Mouse (Mus musculus) liver, postnatal 0 days (tissue): ENCODE data around the gene Bdnf.

ENCODE experiments used
- CTCF ChIP-seq: sonication (generic); IDR thresholded peaks from 2 replicates; pipeline ENCODE4 v1.5.1; 2016; ENCODE audit warnings: antibody characterized with exemption, low read depth
- EP300 ChIP-seq: IDR thresholded peaks from 2 replicates; pipeline ENCODE4 v1.6.1; 2016; ENCODE audit warnings: antibody characterized with exemption, low read depth, mild to moderate bottlenecking

DNA sequence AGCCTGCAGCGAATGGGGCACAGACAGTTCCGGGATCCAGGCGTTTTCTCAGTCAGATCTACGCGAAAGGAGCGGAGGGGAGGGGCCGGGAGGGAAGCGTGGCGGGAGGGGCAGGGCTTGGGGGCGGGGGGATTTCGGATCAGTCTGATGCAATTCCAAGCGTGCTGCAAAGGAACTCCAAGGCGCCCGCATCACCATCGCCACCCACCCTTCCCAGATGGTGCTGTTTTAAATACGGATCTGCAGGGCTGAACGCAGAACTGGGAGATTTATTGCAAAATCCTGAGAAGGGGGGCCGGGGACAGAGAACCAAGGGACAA lies 3.5 kb downstream of the Bdnf start:
- TF ChIP-seq CTCF (no peak), EP300 (no peak)
